Comparison of ENCODE assay signal across 9 mouse cellular contexts in genomic region chr1:38664777-38665176, GRCm38 (mm10). TPM values are rescaled to one million over a fixed set of nuclear protein-coding genes. Genes with fewer than 3 reads are reported as not detected.
DNase-seq lines count a peak whose midpoint lies in the region; ATAC-seq and TF ChIP-seq lines count a peak whose summit lies in the region.
"Had no signal": no experiment of that assay in that cellular context is flagged by ENCODE, and none has a peak within 500 bp of the region (broad histone marks: within the 10 kb centered on the region; RNA-seq: fewer than 3 reads in every experiment).

Gene Aff3, minus strand, starts transcription at chr1:38664955.

- no peak within 1 kb of the TSS for H3K9ac ChIP-seq in liver, embryonic 12.5 days

- no peak for TF ChIP-seq CTCF in small intestine, adult 2 months (IDR thresholded peaks at IDR 0.05; ENCODE audit: extremely low read depth, insufficient read length, insufficient replicate concordance, low read depth, low read length)

- H3K4me2 ChIP-seq in liver, embryonic 12.5 days = peak within 1 kb of the TSS; percentile 20

- H3K9me3 ChIP-seq in liver, embryonic 12.5 days (replicated peaks) = no peaks in the 10 kb centered on the region

- 28% methylated on average over 13 of the region's 13 CpGs for WGBS in liver, embryonic 12.5 days (ENCODE audit: insufficient replicate concordance)
- WGBS in small intestine, adult 2 months = 80% methylated on average over 13 of the region's 13 CpGs

- H3K27me3 ChIP-seq in liver, embryonic 12.5 days (replicated peaks) = no peaks in the 10 kb centered on the region
- H3K27me3 ChIP-seq in small intestine, adult 2 months (ENCODE audit: control insufficient read depth, insufficient read depth, low read length) = no peaks in the 10 kb centered on the region

- ATAC-seq in granulocyte monocyte progenitor cell, adult 5-6 weeks (replicated peaks; ENCODE audit: poor library complexity, severe bottlenecking) = peak; percentile 89
- no peak for ATAC-seq in liver, embryonic 12.5 days

- no peak within 1 kb of the TSS for H3K4me3 ChIP-seq in liver, embryonic 12.5 days
- H3K4me3 ChIP-seq in small intestine, adult 2 months (ENCODE audit: low read depth, low read length) = peak within 1 kb of the TSS; percentile 46
- H3K4me3 ChIP-seq: heart, adult 2 months had no signal

- TF ChIP-seq POLR2A in small intestine, adult 2 months (IDR thresholded peaks at IDR 0.05; ENCODE audit: low read depth, low read length) = no peak

- peaks cover 16% of the 10 kb centered on the region; the same call in 1 of the 2 replicates for H3K4me1 ChIP-seq in liver, embryonic 12.5 days
- H3K4me1 ChIP-seq in small intestine, adult 2 months (ENCODE audit: control insufficient read depth, insufficient read depth, insufficient read length, low read length) = no peaks in the 10 kb centered on the region

- no peaks in the 10 kb centered on the region for H3K36me3 ChIP-seq in liver, embryonic 12.5 days
- no peaks in the 10 kb centered on the region for H3K36me3 ChIP-seq in small intestine, adult 2 months (ENCODE audit: control insufficient read depth, insufficient read depth, low read length)

- no peak within 1 kb of the TSS for H3K27ac ChIP-seq in liver, embryonic 12.5 days
- H3K27ac ChIP-seq in small intestine, adult 2 months (ENCODE audit: insufficient read depth, low read depth, low read length) = no peak within 1 kb of the TSS
- H3K27ac ChIP-seq: heart, adult 2 months had no signal

- DNase-seq in adrenal gland, postnatal 4 days (ENCODE audit: low spot score in 2 of 2) = no peak
- DNase-seq in adrenal gland, postnatal 10 days = no peak
- DNase-seq in CD4-positive helper T cell, adult 2 months (ENCODE audit: low read depth, low spot score) = peak; percentile 72
- DNase-seq in testis, postnatal 14 days (ENCODE audit: low spot score) = no peak
- no peak for DNase-seq in adrenal gland, postnatal 36 days

RNA-seq across cellular contexts. Expression of gene Aff3, which starts in this region (rescaled TPM):
- total RNA-seq in adrenal gland, postnatal 4 days (2021) = 10 to 100 TPM; 15.3 to 16.4 TPM
- 1 to 10 TPM; 7.0 to 9.8 TPM for total RNA-seq in adrenal gland, postnatal 10 days (2021)
- total RNA-seq in granulocyte monocyte progenitor cell, adult 5-6 weeks (2014; fragmentation: Nextera tagmentation) = 31.5 and 36.5 TPM in 2 replicates
- total RNA-seq in granulocyte monocyte progenitor cell, adult 5-6 weeks (2017) = 11.3 and 19.1 TPM in 2 replicates
- 1.5 and 2.9 TPM in 2 replicates for polyA plus RNA-seq in liver, embryonic 12.5 days (2016; fragmentation: Nextera tagmentation; extraction: Ambion mirVana)
- polyA plus RNA-seq in small intestine, adult 2 months (2012; rRNA removed) = 1.2 and 1.5 TPM in 2 replicates
- total RNA-seq in adrenal gland, postnatal 36 days (2021) = 1 to 10 TPM; 3.7 to 4.6 TPM
